Mouse (Mus musculus): ENCODE results near the gene Nlgn1. TPM values are rescaled to one million over a fixed set of nuclear protein-coding genes. Genes with fewer than 3 reads are reported as not detected.

The Nlgn1 gene
- 0.19 and 0.34 TPM in 2 replicates for polyA plus RNA-seq (2014; fragmentation: Nextera tagmentation; extraction: Ambion mirVana)

GRCm38 (mm10) chr3:26332400-26333238, at the start of gene Nlgn1:
Gene Nlgn1 (minus strand): TSS chr3:26332460.
- peaks cover 51% of the 10 kb centered on the region for H3K27me3 ChIP-seq (ENCODE audit: control insufficient read depth, insufficient read depth, low read length)
- peak within 1 kb of the TSS; percentile 31 to 51 for H3K4me3 ChIP-seq (ENCODE audit: control insufficient read depth in 1 of 2, insufficient read depth in 1 of 2, low read depth in 1 of 2, low read length in 2 of 2)
- WGBS, result 4% methylated on average over 14 of the region's 14 CpGs
- no peaks in the 10 kb centered on the region for H3K9me3 ChIP-seq (ENCODE audit: control insufficient read depth, low read length)
- H3K4me2 ChIP-seq (ENCODE audit: low read length), result peak within 1 kb of the TSS; percentile 93
- no peak for ATAC-seq (ENCODE audit: insufficient number of reproducible peaks, insufficient read depth, low FRiP score, low read depth)
- peaks cover 0 to 8% of the 10 kb centered on the region in 2 experiments; a peak in 1 of 4 replicates for H3K4me1 ChIP-seq (ENCODE audit: control insufficient read depth in 2 of 2, insufficient read depth in 2 of 2, low read length in 2 of 2)
- H3K36me3 ChIP-seq (ENCODE audit: control insufficient read depth, insufficient read depth, low read length), result no peaks in the 10 kb centered on the region
- no peak within 1 kb of the TSS for H3K27ac ChIP-seq (replicated peaks in 1 of 2; ENCODE audit: control insufficient read depth in 1 of 2, insufficient read depth in 1 of 2, low read depth in 2 of 2, low read length in 2 of 2)
- peak within 1 kb of the TSS; percentile 25; the same call in 1 of the 2 replicates for H3K9ac ChIP-seq (ENCODE audit: low read length)

GRCm38 (mm10) chr3:26378272-26378671, 46.0 kb upstream of the Nlgn1 start:
- H3K9ac ChIP-seq (ENCODE audit: low read length), result no peak overlapping the region
- H3K4me2 ChIP-seq (ENCODE audit: low read length), result no peak overlapping the region
- H3K9me3 ChIP-seq (ENCODE audit: control insufficient read depth, low read length), result no peaks in the 10 kb centered on the region
- H3K4me1 ChIP-seq (ENCODE audit: control insufficient read depth in 2 of 2, insufficient read depth in 2 of 2, low read length in 2 of 2), result no peaks in the 10 kb centered on the region
- no peak overlapping the region for H3K4me3 ChIP-seq (ENCODE audit: control insufficient read depth in 1 of 2, insufficient read depth in 1 of 2, low read depth in 1 of 2, low read length in 2 of 2)
- ATAC-seq (ENCODE audit: insufficient number of reproducible peaks, insufficient read depth, low FRiP score, low read depth), result no peak
- WGBS, result 73% methylated on average over 2 of the region's 2 CpGs
- no peaks in the 10 kb centered on the region for H3K27me3 ChIP-seq (ENCODE audit: control insufficient read depth, insufficient read depth, low read length)
- no peaks in the 10 kb centered on the region for H3K36me3 ChIP-seq (ENCODE audit: control insufficient read depth, insufficient read depth, low read length)
- H3K27ac ChIP-seq (replicated peaks in 1 of 2; ENCODE audit: control insufficient read depth in 1 of 2, insufficient read depth in 1 of 2, low read depth in 2 of 2, low read length in 2 of 2), result no peak overlapping the region

- no peak for ATAC-seq (ENCODE audit: insufficient number of reproducible peaks, insufficient read depth, low FRiP score, low read depth)
- WGBS, result 79% methylated on average over 5 of the region's 5 CpGs
- H3K4me1 ChIP-seq (ENCODE audit: control insufficient read depth in 2 of 2, insufficient read depth in 2 of 2, low read length in 2 of 2), result no peaks in the 10 kb centered on the region
- no peaks in the 10 kb centered on the region for H3K9me3 ChIP-seq (ENCODE audit: control insufficient read depth, low read length)
- no peaks in the 10 kb centered on the region for H3K27me3 ChIP-seq (ENCODE audit: control insufficient read depth, insufficient read depth, low read length)
- H3K4me2 ChIP-seq (ENCODE audit: low read length), result no peak overlapping the region
- H3K4me3 ChIP-seq (ENCODE audit: control insufficient read depth in 1 of 2, insufficient read depth in 1 of 2, low read depth in 1 of 2, low read length in 2 of 2), result no peak overlapping the region
- H3K36me3 ChIP-seq (ENCODE audit: control insufficient read depth, insufficient read depth, low read length), result no peaks in the 10 kb centered on the region
- H3K27ac ChIP-seq (replicated peaks in 1 of 2; ENCODE audit: control insufficient read depth in 1 of 2, insufficient read depth in 1 of 2, low read depth in 2 of 2, low read length in 2 of 2), result no peak overlapping the region
- H3K9ac ChIP-seq (ENCODE audit: low read length), result no peak overlapping the region
These were observed 22.8 kb upstream of the Nlgn1 start for GRCm38 (mm10) chr3:26355082-26355481.

GRCm38 (mm10) chr3:26354483-26355030, 22.3 kb upstream of the Nlgn1 start:
- no peak overlapping the region for H3K4me2 ChIP-seq (ENCODE audit: low read length)
- H3K36me3 ChIP-seq (ENCODE audit: control insufficient read depth, insufficient read depth, low read length), result no peaks in the 10 kb centered on the region
- H3K4me3 ChIP-seq (ENCODE audit: control insufficient read depth in 1 of 2, insufficient read depth in 1 of 2, low read depth in 1 of 2, low read length in 2 of 2), result no peak overlapping the region
- no peaks in the 10 kb centered on the region for H3K9me3 ChIP-seq (ENCODE audit: control insufficient read depth, low read length)
- no peak overlapping the region for H3K27ac ChIP-seq (replicated peaks in 1 of 2; ENCODE audit: control insufficient read depth in 1 of 2, insufficient read depth in 1 of 2, low read depth in 2 of 2, low read length in 2 of 2)
- ATAC-seq (ENCODE audit: insufficient number of reproducible peaks, insufficient read depth, low FRiP score, low read depth), result no peak
- H3K27me3 ChIP-seq (ENCODE audit: control insufficient read depth, insufficient read depth, low read length), result no peaks in the 10 kb centered on the region
- WGBS, result 85% methylated on average over 5 of the region's 5 CpGs
- H3K9ac ChIP-seq (ENCODE audit: low read length), result no peak overlapping the region
- no peaks in the 10 kb centered on the region for H3K4me1 ChIP-seq (ENCODE audit: control insufficient read depth in 2 of 2, insufficient read depth in 2 of 2, low read length in 2 of 2)

GRCm38 (mm10) chr3:26337495-26337894, 5.2 kb upstream of the Nlgn1 start:
- ATAC-seq (ENCODE audit: insufficient number of reproducible peaks, insufficient read depth, low FRiP score, low read depth), result no peak
- Histone ChIP-seq H3K27me3 (ENCODE audit: control insufficient read depth, insufficient read depth, low read length) (peaks cover 26% of the 10 kb centered on the region), H3K4me1 (ENCODE audit: control insufficient read depth in 2 of 2, insufficient read depth in 2 of 2, low read length in 2 of 2) (peaks cover 0 to 7% of the 10 kb centered on the region in 2 experiments; a peak in 1 of 4 replicates), H3K36me3 (ENCODE audit: control insufficient read depth, insufficient read depth, low read length) (no peaks in the 10 kb centered on the region), H3K9me3 (ENCODE audit: control insufficient read depth, low read length) (no peaks in the 10 kb centered on the region), H3K4me3 (ENCODE audit: control insufficient read depth in 1 of 2, insufficient read depth in 1 of 2, low read depth in 1 of 2, low read length in 2 of 2) (no peak overlapping the region), H3K4me2 (ENCODE audit: low read length) (no peak overlapping the region), H3K27ac (replicated peaks in 1 of 2; ENCODE audit: control insufficient read depth in 1 of 2, insufficient read depth in 1 of 2, low read depth in 2 of 2, low read length in 2 of 2) (no peak overlapping the region), H3K9ac (ENCODE audit: low read length) (no peak overlapping the region)
- WGBS, result 65% methylated on average over 2 of the region's 2 CpGs

GRCm38 (mm10) chr3:26333239-26333811, 1.1 kb upstream of the Nlgn1 start:
- peak overlapping the region; percentile 89 for H3K4me2 ChIP-seq (ENCODE audit: low read length)
- peak overlapping the region; percentile 31 to 48 for H3K4me3 ChIP-seq (ENCODE audit: control insufficient read depth in 1 of 2, insufficient read depth in 1 of 2, low read depth in 1 of 2, low read length in 2 of 2)
- H3K36me3 ChIP-seq (ENCODE audit: control insufficient read depth, insufficient read depth, low read length), result no peaks in the 10 kb centered on the region
- H3K27me3 ChIP-seq (ENCODE audit: control insufficient read depth, insufficient read depth, low read length), result peaks cover 51% of the 10 kb centered on the region
- 1% methylated on average over 37 of the region's 41 CpGs for WGBS
- H3K4me1 ChIP-seq (ENCODE audit: control insufficient read depth in 2 of 2, insufficient read depth in 2 of 2, low read length in 2 of 2), result peaks cover 0 to 8% of the 10 kb centered on the region in 2 experiments; a peak in 1 of 4 replicates
- no peak overlapping the region for H3K27ac ChIP-seq (replicated peaks in 1 of 2; ENCODE audit: control insufficient read depth in 1 of 2, insufficient read depth in 1 of 2, low read depth in 2 of 2, low read length in 2 of 2)
- H3K9me3 ChIP-seq (ENCODE audit: control insufficient read depth, low read length), result no peaks in the 10 kb centered on the region
- H3K9ac ChIP-seq (ENCODE audit: low read length), result peak overlapping the region; percentile 14; the same call in 1 of the 2 replicates
- no peak for ATAC-seq (ENCODE audit: insufficient number of reproducible peaks, insufficient read depth, low FRiP score, low read depth)

- peaks cover 51% of the 10 kb centered on the region for H3K27me3 ChIP-seq (ENCODE audit: control insufficient read depth, insufficient read depth, low read length)
- no peak overlapping the region for H3K27ac ChIP-seq (replicated peaks in 1 of 2; ENCODE audit: control insufficient read depth in 1 of 2, insufficient read depth in 1 of 2, low read depth in 2 of 2, low read length in 2 of 2)
- peaks cover 0 to 8% of the 10 kb centered on the region in 2 experiments; a peak in 1 of 4 replicates for H3K4me1 ChIP-seq (ENCODE audit: control insufficient read depth in 2 of 2, insufficient read depth in 2 of 2, low read length in 2 of 2)
- H3K36me3 ChIP-seq (ENCODE audit: control insufficient read depth, insufficient read depth, low read length), result no peaks in the 10 kb centered on the region
- ATAC-seq (ENCODE audit: insufficient number of reproducible peaks, insufficient read depth, low FRiP score, low read depth), result no peak
- WGBS, result under 1% methylated on average over 55 of the region's 60 CpGs
- H3K4me3 ChIP-seq (ENCODE audit: control insufficient read depth in 1 of 2, insufficient read depth in 1 of 2, low read depth in 1 of 2, low read length in 2 of 2), result peak overlapping the region; percentile 25 to 51
- no peaks in the 10 kb centered on the region for H3K9me3 ChIP-seq (ENCODE audit: control insufficient read depth, low read length)
- H3K9ac ChIP-seq (ENCODE audit: low read length), result peak overlapping the region; percentile 25; the same call in 1 of the 2 replicates
- H3K4me2 ChIP-seq (ENCODE audit: low read length), result peak overlapping the region; percentile 93
These were observed 841 bp downstream of the Nlgn1 start for GRCm38 (mm10) chr3:26331177-26332061.
